Mouse (Mus musculus) midbrain, postnatal 0 days (tissue): ENCODE measurements around the gene Ahnak. TPM values are rescaled to one million over a fixed set of nuclear protein-coding genes. Genes with fewer than 3 reads are reported as not detected.
A peak's percentile ranks its signal among the peaks of the same experiment; 100 is the strongest.
"Not testable (repeated sequence)": the region's sequence is repeated elsewhere in the genome, so short reads cannot be mapped to it uniquely, and the experiment has no call there.

Experiments
- ATAC-seq: fragments of 200-750 bp; cut with Nextera tagmentation; 2 replicates; pipeline ENCODE4 v1.8.0; 2017; ENCODE audit warnings: moderate number of reproducible peaks, mild to moderate bottlenecking, moderate TSS enrichment, moderate library complexity; ENCODE audit not compliant: low FRiP score
- DNase-seq: peaks from one replicate; pipeline ENCODE4 v3.0.0-alpha.2; 2015; ENCODE audit warnings: low spot score
- H3K27ac ChIP-seq: fragments of 300-500 bp; sonication (generic); 2 replicates; pipeline ENCODE4 v1.5.1; 2014; ENCODE audit warnings: low read depth, mild to moderate bottlenecking, low read length, mixed read lengths
- H3K27me3 ChIP-seq: fragments of 300-500 bp; sonication (generic); 2 replicates; pipeline ENCODE4 v1.6.1; 2014; ENCODE audit warnings: low read length, control low read depth, mixed read lengths; ENCODE audit not compliant: insufficient read depth
- H3K36me3 ChIP-seq: fragments of 300-500 bp; sonication (generic); 2 replicates; pipeline ENCODE4 v1.6.1; 2014; ENCODE audit warnings: low read length, control low read depth, mixed read lengths; ENCODE audit not compliant: insufficient read depth
- H3K4me1 ChIP-seq: fragments of 300-500 bp; sonication (generic); 2 replicates; pipeline ENCODE4 v1.6.1; 2014; ENCODE audit warnings: mild to moderate bottlenecking, control low read depth, antibody characterized with exemption, low read length, mixed read lengths; ENCODE audit not compliant: insufficient read depth
- H3K4me2 ChIP-seq: fragments of 300-500 bp; sonication (generic); 2 replicates; pipeline ENCODE4 v1.6.1; 2014; ENCODE audit warnings: low read depth, mild to moderate bottlenecking, low read length, mixed read lengths; ENCODE audit not compliant: poor library complexity, severe bottlenecking
- H3K4me3 ChIP-seq: fragments of 300-500 bp; sonication (generic); 2 replicates; pipeline ENCODE4 v1.5.1; 2014; ENCODE audit warnings: low read depth, mild to moderate bottlenecking, low read length, moderate library complexity
- H3K9ac ChIP-seq: fragments of 300-500 bp; sonication (generic); replicated peaks from 2 replicates; pipeline ENCODE4 v1.6.1; 2014; ENCODE audit warnings: mild to moderate bottlenecking, low read length, moderate library complexity, mixed read lengths; ENCODE audit not compliant: poor library complexity, severe bottlenecking
- H3K9me3 ChIP-seq: fragments of 300-500 bp; sonication (generic); 2 replicates; pipeline ENCODE4 v1.6.1; 2016; ENCODE audit warnings: low read length, control low read depth
- CTCF ChIP-seq: IDR thresholded peaks from 2 replicates; pipeline ENCODE4 v1.5.1; 2016; ENCODE audit warnings: antibody characterized with exemption, mild to moderate bottlenecking
- WGBS: fragments of 180-500 bp; shearing (Covaris S2); extraction: QIAGEN DNeasy Blood & Tissue Kit; methylation state at CpG from one replicate; pipeline ENCODE4 v1.1.7; 2014; 5-methylcytosine and 5-hydroxymethylcytosine counted together
- polyA plus RNA-seq: library from polyadenylated mRNA; unstranded; fragments of >200 nt; fragmentation: Nextera tagmentation; extraction: Ambion mirVana; gene quantifications from 2 replicates; pipeline ENCODE4 v1.2.1, GENCODE M21; 2015
- total RNA-seq: library from RNA; depleted of rRNA; stranded (reverse); fragments of >200 nt; gene quantifications from 2 replicates; pipeline ENCODE4 v1.2.3, GENCODE M21; 2014

Ahnak gene
- total and polyA plus RNA-seq, 2 experiments from 2014 or later = 4.4 to 13.0 TPM

DNA sequence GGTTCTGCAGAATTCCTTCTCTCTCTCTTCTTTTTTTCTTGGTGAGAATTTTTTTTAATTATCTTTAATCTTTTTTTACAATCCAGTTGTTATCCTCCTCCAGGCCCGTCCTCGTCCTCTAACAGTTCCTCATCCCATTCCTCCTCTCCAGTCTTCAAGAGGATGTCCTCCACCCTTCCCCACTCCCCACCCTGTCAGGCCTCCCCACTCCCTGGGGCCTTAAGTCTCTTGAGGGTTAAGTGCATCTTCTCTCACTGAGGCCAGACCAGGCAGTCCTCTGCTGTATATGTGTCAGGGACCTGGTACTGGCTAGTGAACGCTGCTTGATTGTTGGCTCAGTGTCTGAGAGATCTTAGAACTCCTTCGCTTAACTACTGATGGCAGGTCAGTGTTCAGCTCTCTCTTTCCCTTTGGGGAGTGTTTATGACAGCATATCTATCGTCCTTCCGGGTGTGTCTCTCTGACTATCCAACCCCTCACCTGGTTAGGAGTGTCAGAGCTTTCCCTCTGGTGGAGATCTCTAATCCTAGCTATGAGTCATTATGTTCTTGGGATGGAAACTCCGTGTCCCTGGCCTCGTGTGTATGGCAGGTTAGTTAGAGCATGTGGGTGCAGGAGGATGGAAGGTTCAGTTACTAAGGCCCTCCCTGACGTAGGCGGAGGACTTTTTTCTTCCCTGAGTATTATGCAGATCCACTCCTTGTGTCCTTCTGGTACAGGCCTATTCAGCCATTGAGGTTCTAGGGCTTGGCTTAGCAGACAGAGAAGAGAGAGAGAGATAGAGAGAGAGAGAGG, 5.9 kb downstream of the Ahnak start:
- no peak for ATAC-seq
- no peak overlapping the region for H3K9ac ChIP-seq
- no peak for DNase-seq
- H3K4me2 ChIP-seq = no peak overlapping the region
- no peak overlapping the region for H3K4me3 ChIP-seq
- 81% methylated on average over 10 of the region's 10 CpGs for WGBS
- H3K9me3 ChIP-seq = no peaks in the 10 kb centered on the region
- H3K4me1 ChIP-seq = peaks cover 2% of the 10 kb centered on the region; the same call in 1 of the 2 replicates
- no peaks in the 10 kb centered on the region for H3K36me3 ChIP-seq
- H3K27me3 ChIP-seq = peaks cover 12% of the 10 kb centered on the region
- no peak overlapping the region for H3K27ac ChIP-seq
- TF ChIP-seq CTCF = no peak

DNA sequence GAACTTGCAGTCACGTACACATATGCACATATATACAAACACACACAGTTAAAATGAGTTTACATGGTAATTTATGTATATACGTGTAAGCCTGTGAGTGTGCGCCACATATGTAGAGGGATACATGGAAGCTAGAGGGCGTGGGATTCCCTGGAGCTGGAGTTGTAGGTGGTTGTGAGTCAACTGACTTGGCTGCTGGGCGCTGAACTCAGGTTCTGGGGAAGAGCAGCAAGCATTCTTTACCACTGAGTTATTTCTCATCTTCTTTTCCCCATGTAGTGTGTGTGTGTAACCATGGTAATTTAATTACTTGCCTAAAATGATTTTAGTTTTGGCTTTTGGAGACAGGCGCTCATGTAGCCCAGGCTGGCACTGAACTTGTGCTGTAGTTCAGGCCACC, 7.5 kb downstream of the Ahnak start:
- DNase-seq (no peak), ATAC-seq (no peak)
- H3K36me3 ChIP-seq = no peaks in the 10 kb centered on the region
- H3K27me3 ChIP-seq = no peaks in the 10 kb centered on the region
- WGBS = 92% methylated on average over 6 of the region's 6 CpGs
- H3K4me2 ChIP-seq = no peak overlapping the region
- H3K4me1 ChIP-seq = no peaks in the 10 kb centered on the region
- H3K4me3 ChIP-seq = no peak overlapping the region
- no peak for TF ChIP-seq CTCF
- no peaks in the 10 kb centered on the region for H3K9me3 ChIP-seq
- H3K9ac ChIP-seq = no peak overlapping the region
- no peak overlapping the region for H3K27ac ChIP-seq

DNA sequence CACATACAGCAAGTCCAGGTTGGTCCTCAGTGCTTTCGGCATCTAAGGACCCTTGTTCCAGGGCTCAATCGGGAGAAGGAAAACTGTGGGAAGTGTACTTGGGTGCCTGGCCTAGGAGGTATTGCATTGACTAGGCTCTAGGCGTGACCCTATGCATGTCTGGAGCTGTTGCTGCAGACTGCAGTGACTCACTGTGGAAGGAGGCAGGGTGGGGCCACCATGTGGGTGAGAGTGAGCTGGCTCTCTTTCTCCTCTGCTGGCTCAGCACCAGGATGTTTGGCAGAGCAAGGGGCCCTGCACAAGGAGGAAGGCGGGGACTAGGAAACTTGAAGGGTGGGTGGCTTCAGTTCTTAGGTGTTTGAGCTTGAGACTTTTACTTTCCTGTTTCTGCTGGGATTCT, 8.5 kb downstream of the Ahnak start:
- Histone ChIP-seq H3K4me2 (no peak overlapping the region), H3K9me3 (no peaks in the 10 kb centered on the region), H3K36me3 (no peaks in the 10 kb centered on the region), H3K4me3 (no peak overlapping the region), H3K9ac (no peak overlapping the region), H3K4me1 (no peaks in the 10 kb centered on the region), H3K27me3 (no peaks in the 10 kb centered on the region), H3K27ac (no peak overlapping the region)
- DNase-seq (peak; percentile 55), ATAC-seq (no peak)
- 66% methylated on average over 4 of the region's 4 CpGs for WGBS
- TF ChIP-seq CTCF = no peak

DNA sequence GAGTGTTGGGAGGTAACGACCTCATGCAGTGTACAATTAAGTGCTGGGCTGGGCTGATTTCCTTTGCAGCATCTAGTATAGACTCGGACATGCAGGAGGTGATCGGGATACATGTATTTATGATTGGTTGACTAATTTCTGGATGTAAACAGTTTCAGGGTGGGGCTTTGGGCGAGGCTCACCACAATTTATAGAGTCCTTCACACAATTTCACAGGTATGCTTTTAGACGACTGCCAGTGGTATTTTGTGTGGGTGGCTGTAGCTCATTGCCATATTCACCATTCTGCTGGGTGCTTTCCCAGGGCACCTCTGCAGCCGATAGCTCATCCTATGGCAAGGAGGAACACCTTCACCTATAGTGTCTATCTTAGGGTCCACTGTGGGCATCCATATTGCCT, 9.5 kb downstream of the Ahnak start:
- no peaks in the 10 kb centered on the region for H3K9me3 ChIP-seq
- H3K4me1 ChIP-seq = no peaks in the 10 kb centered on the region
- H3K27me3 ChIP-seq = no peaks in the 10 kb centered on the region
- no peak overlapping the region for H3K27ac ChIP-seq
- no peak overlapping the region for H3K9ac ChIP-seq
- no peak for TF ChIP-seq CTCF
- no peaks in the 10 kb centered on the region for H3K36me3 ChIP-seq
- 88% methylated on average over 6 of the region's 6 CpGs for WGBS
- no peak overlapping the region for H3K4me3 ChIP-seq
- ATAC-seq (no peak), DNase-seq (no peak)
- H3K4me2 ChIP-seq = no peak overlapping the region

DNA sequence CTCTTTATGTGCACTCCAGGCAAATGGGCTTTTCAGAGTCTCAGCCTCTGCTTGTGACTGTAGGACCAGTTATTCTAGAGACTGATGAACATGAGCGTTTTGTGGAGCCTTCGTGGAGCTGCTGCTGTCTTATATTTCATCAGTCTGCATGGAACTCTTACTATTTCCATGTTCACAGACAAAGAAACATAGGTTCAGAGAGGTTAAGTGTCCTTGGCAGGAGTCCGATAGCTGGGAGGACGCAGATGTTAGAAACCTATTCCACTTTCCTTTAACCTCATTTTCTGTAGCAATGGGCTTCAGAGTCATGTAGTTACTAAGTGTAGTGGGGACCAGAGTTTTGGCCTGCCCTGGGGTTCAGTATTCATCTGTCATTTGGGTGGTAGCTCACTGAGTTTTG, 10.1 kb downstream of the Ahnak start:
- DNase-seq (no peak), ATAC-seq (no peak)
- TF ChIP-seq CTCF = no peak
- no peak overlapping the region for H3K27ac ChIP-seq
- H3K9me3 ChIP-seq = no peaks in the 10 kb centered on the region
- H3K36me3 ChIP-seq = no peaks in the 10 kb centered on the region
- no peak overlapping the region for H3K9ac ChIP-seq
- no peaks in the 10 kb centered on the region for H3K4me1 ChIP-seq
- H3K4me3 ChIP-seq = no peak overlapping the region
- 92% methylated on average over 4 of the region's 4 CpGs for WGBS
- H3K4me2 ChIP-seq = no peak overlapping the region
- no peaks in the 10 kb centered on the region for H3K27me3 ChIP-seq

- ATAC-seq, H3K4me2 ChIP-seq, H3K4me1 ChIP-seq, H3K4me3 ChIP-seq, H3K27ac ChIP-seq, H3K36me3 ChIP-seq, H3K9ac ChIP-seq, H3K9me3 ChIP-seq, DNase-seq, H3K27me3 ChIP-seq: not testable (repeated sequence)
- 100% methylated on average over 2 of the region's 2 CpGs for WGBS
Measured at GRCm38 (mm10) chr19:9006915-9007314, 17.8 kb downstream of the Ahnak start.
